Mouse (Mus musculus) MEL (cell line): ENCODE results near the gene Irf5. TPM values are rescaled to one million over a fixed set of nuclear protein-coding genes. Genes with fewer than 3 reads are reported as not detected.

Experiments
- DNase-seq: peaks from one replicate; pipeline ENCODE4 v3.0.0; 2011; ENCODE audit warnings: low read depth, low spot score
- H3K27ac ChIP-seq: 2 replicates; pipeline ENCODE4 v1.5.1; 2012; ENCODE audit warnings: low read depth, mild to moderate bottlenecking, control low read depth, low read length, moderate library complexity; ENCODE audit not compliant: control insufficient read depth
- H3K27me3 ChIP-seq, 2 experiments: fragments of 150-350 bp in 1 of 2; sonication (generic) in 1 of 2; 2 replicates each; pipeline ENCODE4 v1.6.1; 2012; ENCODE audit warnings: low read length in 2 of 2, mild to moderate bottlenecking in 2 of 2, improper control_type of control experiment in 1 of 2, moderate library complexity in 1 of 2; ENCODE audit not compliant: insufficient read depth in 2 of 2, control insufficient read depth in 1 of 2
- H3K36me3 ChIP-seq, 2 experiments: 2 replicates each; pipeline ENCODE4 v1.6.1; 2012 to 2014; ENCODE audit warnings: low read length in 2 of 2, improper control_type of control experiment in 1 of 2, inconsistent platforms in 1 of 2, mild to moderate bottlenecking in 1 of 2; ENCODE audit not compliant: insufficient read depth in 2 of 2, control insufficient read depth in 1 of 2
- H3K4me1 ChIP-seq, 2 experiments: fragments of 150-350 bp in 1 of 2; sonication (generic) in 1 of 2; 2 replicates each; pipeline ENCODE4 v1.6.1; 2012; ENCODE audit warnings: low read length in 2 of 2, improper control_type of control experiment in 1 of 2, mild to moderate bottlenecking in 1 of 2; ENCODE audit not compliant: insufficient read depth in 2 of 2, control insufficient read depth in 1 of 2
- H3K4me3 ChIP-seq, 2 experiments: fragments of 150-350 bp in 1 of 2; sonication (generic) in 1 of 2; 2 replicates each; pipeline ENCODE4 v1.5.1; 2012; ENCODE audit warnings: low read depth in 2 of 2, low read length in 2 of 2, mild to moderate bottlenecking in 2 of 2, moderate library complexity in 2 of 2, control low read depth in 1 of 2, improper control_type of control experiment in 1 of 2; ENCODE audit not compliant: control insufficient read depth in 1 of 2, insufficient read depth in 1 of 2
- H3K79me2 ChIP-seq: 2 replicates; pipeline ENCODE4 v1.6.1; 2012; ENCODE audit warnings: mild to moderate bottlenecking, low read length, moderate library complexity; ENCODE audit not compliant: control insufficient read depth, poor library complexity, insufficient read depth
- H3K9ac ChIP-seq: 2 replicates; pipeline ENCODE4 v1.6.1; 2012; ENCODE audit warnings: low read depth, mild to moderate bottlenecking, control low read depth, low read length, moderate library complexity; ENCODE audit not compliant: control insufficient read depth, poor library complexity, severe bottlenecking
- H3K9me3 ChIP-seq: fragments of 150-350 bp; sonication (generic); replicated peaks from 2 replicates; pipeline ENCODE4 v1.6.1; 2012; ENCODE audit warnings: mild to moderate bottlenecking, low read length, improper control_type of control experiment, moderate library complexity; ENCODE audit not compliant: insufficient read depth
- BHLHE40 ChIP-seq: IDR thresholded peaks from 2 replicates; pipeline ENCODE4 v1.6.1; 2012; ENCODE audit warnings: low read depth, mild to moderate bottlenecking, inconsistent platforms, low read length, improper control_type of control experiment, borderline replicate concordance
- CHD1 ChIP-seq: IDR thresholded peaks from 2 replicates; pipeline ENCODE4 v1.6.1; 2012; ENCODE audit warnings: low read depth, mild to moderate bottlenecking, inconsistent platforms, low read length, improper control_type of control experiment
- CHD2 ChIP-seq: IDR thresholded peaks from 2 replicates; pipeline ENCODE4 v1.6.1; 2011; ENCODE audit warnings: low read length, improper control_type of control experiment
- ELF1 ChIP-seq: IDR thresholded peaks from 2 replicates; pipeline ENCODE4 v1.6.1; 2014; ENCODE audit warnings: low read depth, mild to moderate bottlenecking, inconsistent platforms, low read length, improper control_type of control experiment, moderate library complexity
- EP300 ChIP-seq, 2 experiments: IDR thresholded peaks; 2 replicates each; pipeline ENCODE4 v1.6.1; 2011; ENCODE audit warnings: improper control_type of control experiment in 2 of 2, low read length in 2 of 2, low read depth in 1 of 2, mild to moderate bottlenecking in 1 of 2
- ETS1 ChIP-seq: IDR thresholded peaks from 2 replicates; pipeline ENCODE4 v1.6.1; 2012; ENCODE audit warnings: low read depth, mild to moderate bottlenecking, inconsistent platforms, low read length, improper control_type of control experiment, moderate library complexity
- GABPA ChIP-seq: IDR thresholded peaks from 2 replicates; pipeline ENCODE4 v1.6.1; 2012; ENCODE audit warnings: low read depth, mild to moderate bottlenecking, inconsistent platforms, low read length, improper control_type of control experiment, moderate library complexity
- JUND ChIP-seq: IDR thresholded peaks from 2 replicates; pipeline ENCODE4 v1.6.1; 2011; ENCODE audit warnings: low read depth, mild to moderate bottlenecking, improper control_type of control experiment, low read length
- MEF2A ChIP-seq: IDR thresholded peaks from 2 replicates; pipeline ENCODE4 v1.6.1; 2014; ENCODE audit warnings: low read depth, mild to moderate bottlenecking, inconsistent platforms, low read length, improper control_type of control experiment; ENCODE audit not compliant: poor library complexity, insufficient replicate concordance, severe bottlenecking; ENCODE audit errors: extremely low read depth
- MXI1 ChIP-seq: IDR thresholded peaks from 2 replicates; pipeline ENCODE4 v1.6.1; 2011; ENCODE audit warnings: mild to moderate bottlenecking, low read depth, low read length, improper control_type of control experiment
- POLR2A ChIP-seq, 2 experiments: IDR thresholded peaks; 2 replicates each; pipeline ENCODE4 v1.6.1; 2011 to 2012; ENCODE audit warnings: low read length in 2 of 2, mild to moderate bottlenecking in 2 of 2, control low read depth in 1 of 2, improper control_type of control experiment in 1 of 2, low read depth in 1 of 2, moderate library complexity in 1 of 2; ENCODE audit not compliant: control insufficient read depth in 1 of 2, insufficient read depth in 1 of 2, poor library complexity in 1 of 2
- POLR2AphosphoS2 ChIP-seq: IDR thresholded peaks from 2 replicates; pipeline ENCODE4 v1.6.1; 2011; ENCODE audit warnings: low read length, improper control_type of control experiment
- POLR2AphosphoS5 ChIP-seq: IDR thresholded peaks from 2 replicates; pipeline ENCODE4 v1.6.1; 2012; ENCODE audit warnings: low read depth, borderline replicate concordance, mild to moderate bottlenecking, inconsistent platforms, low read length, moderate library complexity, mixed read lengths
- RAD21 ChIP-seq: IDR thresholded peaks from 2 replicates; pipeline ENCODE4 v1.6.1; 2011; ENCODE audit warnings: mild to moderate bottlenecking, low read depth, low read length, improper control_type of control experiment
- SIN3A ChIP-seq: IDR thresholded peaks from 2 replicates; pipeline ENCODE4 v1.6.1; 2012; ENCODE audit warnings: low read length, improper control_type of control experiment, inconsistent platforms
- SMC3 ChIP-seq: IDR thresholded peaks from 2 replicates; pipeline ENCODE4 v1.6.1; 2011; ENCODE audit warnings: low read depth, low read length, improper control_type of control experiment
- TAL1 ChIP-seq: IDR thresholded peaks from 2 replicates; pipeline ENCODE4 v1.6.1; 2012; ENCODE audit warnings: mild to moderate bottlenecking, inconsistent platforms, low read length, moderate library complexity, mixed read lengths
- USF1 ChIP-seq: IDR thresholded peaks from 2 replicates; pipeline ENCODE4 v1.6.1; 2014; ENCODE audit warnings: low read depth, mild to moderate bottlenecking, inconsistent platforms, low read length, improper control_type of control experiment, moderate library complexity
- USF2 ChIP-seq, 2 experiments: IDR thresholded peaks; 2 replicates each; pipeline ENCODE4 v1.6.1; 2011 to 2012; ENCODE audit warnings: improper control_type of control experiment in 2 of 2, low read length in 2 of 2, borderline replicate concordance in 1 of 2, inconsistent platforms in 1 of 2, low read depth in 1 of 2, mild to moderate bottlenecking in 1 of 2; ENCODE audit not compliant: insufficient read depth in 1 of 2
- polyA plus RNA-seq, 2 experiments: library from polyadenylated mRNA; stranded (reverse) in 1 of 2; unstranded in 1 of 2; fragments of >175 nt in 1 of 2; fragments of >200 nt in 1 of 2; gene quantifications; 2 replicates each; pipeline versions ENCODE4 v1.2.1 to v1.2.4; 2012; ENCODE audit warnings: low replicate concordance in 2 of 2, low read depth in 1 of 2; ENCODE audit not compliant: insufficient read length in 2 of 2, insufficient read depth in 1 of 2, missing spikeins in 1 of 2
- total RNA-seq: library from RNA; depleted of rRNA; stranded (reverse); fragments of 300-350 nt; gene quantifications from 2 replicates; pipeline ENCODE4 v1.2.3, GENCODE M21; 2012; rRNA removed

The Irf5 gene
- total RNA-seq (8.2 and 9.7 TPM in 2 replicates), polyA plus RNA-seq (10 to 100 TPM in 1 of 2 experiments, not detected in 1; 13.3 TPM)

GRCm38 (mm10) chr6:29526281-29527251, at the start of gene Irf5:
Gene Irf5 (plus strand): TSS chr6:29526625.
- TF ChIP-seq SIN3A (no peak), CHD1 (no peak), CHD2 (no peak), ELF1 (peak; percentile 70; the same call in 1 of the 2 replicates), POLR2A (IDR thresholded peaks at IDR 0.05; ENCODE audit: control insufficient read depth in 1 of 2, insufficient read depth in 1 of 2, low read depth in 1 of 2, low read length in 2 of 2, poor library complexity in 1 of 2) (peak; percentile 24 to 46; a peak in 3 of 4 replicates)
- TF ChIP-seq, all 39 proteins: peak for 2
- H3K36me3 ChIP-seq, result peaks cover 0 to 14% of the 10 kb centered on the region in 2 experiments; a peak in 2 of 4 replicates
- no peaks in the 10 kb centered on the region for H3K9me3 ChIP-seq
- peak within 1 kb of the TSS; percentile 83 for H3K9ac ChIP-seq
- peaks cover 0 to 3% of the 10 kb centered on the region in 2 experiments; a peak in 2 of 4 replicates for H3K27me3 ChIP-seq
- peaks cover 4 to 20% of the 10 kb centered on the region in 2 experiments for H3K4me1 ChIP-seq
- H3K79me2 ChIP-seq, result no peaks in the 10 kb centered on the region; the same call in 1 of the 2 replicates
- peak; percentile 40 for DNase-seq
- no peak within 1 kb of the TSS for H3K27ac ChIP-seq
- peak within 1 kb of the TSS; percentile 75 to 83 for H3K4me3 ChIP-seq

- H3K4me3 ChIP-seq, result no peak overlapping the region
- H3K36me3 ChIP-seq, result no peaks in the 10 kb centered on the region
- H3K27me3 ChIP-seq, result no peaks in the 10 kb centered on the region; a peak in 1 of 4 replicates
- peaks cover 3 to 8% of the 10 kb centered on the region in 2 experiments; a peak in 3 of 4 replicates for H3K4me1 ChIP-seq
- TF ChIP-seq MXI1 (no peak), USF2 (IDR thresholded peaks at IDR 0.05; ENCODE audit: borderline replicate concordance in 1 of 2, insufficient read depth in 1 of 2, low read depth in 1 of 2, low read length in 2 of 2) (no peak), ETS1 (no peak), MEF2A (no peak), BHLHE40 (no peak), GABPA (no peak), RAD21 (no peak), POLR2AphosphoS2 (no peak), JUND (no peak), POLR2AphosphoS5 (no peak), USF1 (no peak), EP300 (IDR thresholded peaks at IDR 0.05; ENCODE audit: low read depth in 1 of 2, low read length in 2 of 2) (no peak), TAL1 (no peak), SMC3 (no peak)
- no peak overlapping the region for H3K9ac ChIP-seq
- no peaks in the 10 kb centered on the region for H3K79me2 ChIP-seq
- DNase-seq, result no peak
- H3K9me3 ChIP-seq, result no peaks in the 10 kb centered on the region
- no peak overlapping the region for H3K27ac ChIP-seq
Measured at GRCm38 (mm10) chr6:29482691-29483090, 43.7 kb upstream of the Irf5 start.
